Mouse (Mus musculus): ENCODE data around the gene Rsph9. TPM values are rescaled to one million over a fixed set of nuclear protein-coding genes. Genes with fewer than 3 reads are reported as not detected.

The Rsph9 gene
- polyA plus RNA-seq, 1 experiment, result 10.5 TPM

DNA sequence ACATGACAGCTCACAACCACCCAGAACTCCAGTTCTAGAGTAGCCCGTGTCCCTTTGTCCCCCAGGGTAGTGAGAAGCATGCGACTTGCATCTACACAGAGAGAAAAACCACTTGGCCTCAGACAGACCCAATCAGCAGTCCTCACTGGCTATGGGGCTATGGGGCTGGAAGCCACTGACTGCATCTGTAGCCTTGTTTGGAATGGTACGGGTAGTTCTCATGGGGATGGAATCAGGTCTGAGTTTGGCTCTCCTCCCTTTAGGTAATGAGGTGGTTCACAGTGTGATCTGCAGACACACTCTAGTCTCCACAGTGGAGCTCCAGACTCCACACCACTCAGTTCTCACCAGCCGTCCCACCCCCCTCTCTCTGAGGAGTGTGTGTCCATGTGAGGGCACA, 20.7 kb downstream of the Rsph9 start:
- Histone ChIP-seq H3K27ac (ENCODE audit: insufficient read depth, low read length) (no peak overlapping the region), H3K4me1 (ENCODE audit: control insufficient read depth, insufficient read depth, low read length) (no peaks in the 10 kb centered on the region; the same call in 1 of the 2 replicates), H3K4me3 (replicated peaks; ENCODE audit: insufficient read depth, low read depth, low read length) (no peak overlapping the region), H3K27me3 (ENCODE audit: control insufficient read depth, insufficient read depth, low read length) (no peaks in the 10 kb centered on the region)
- no peak for DNase-seq
- no peak for TF ChIP-seq CTCF (IDR thresholded peaks at IDR 0.05; ENCODE audit: borderline replicate concordance, insufficient read depth, low read depth, low read length)
- no peak for TF ChIP-seq POLR2A (IDR thresholded peaks at IDR 0.05; ENCODE audit: borderline replicate concordance, insufficient read depth, low read length)
- 94% methylated on average over 4 of the region's 4 CpGs for WGBS

DNA sequence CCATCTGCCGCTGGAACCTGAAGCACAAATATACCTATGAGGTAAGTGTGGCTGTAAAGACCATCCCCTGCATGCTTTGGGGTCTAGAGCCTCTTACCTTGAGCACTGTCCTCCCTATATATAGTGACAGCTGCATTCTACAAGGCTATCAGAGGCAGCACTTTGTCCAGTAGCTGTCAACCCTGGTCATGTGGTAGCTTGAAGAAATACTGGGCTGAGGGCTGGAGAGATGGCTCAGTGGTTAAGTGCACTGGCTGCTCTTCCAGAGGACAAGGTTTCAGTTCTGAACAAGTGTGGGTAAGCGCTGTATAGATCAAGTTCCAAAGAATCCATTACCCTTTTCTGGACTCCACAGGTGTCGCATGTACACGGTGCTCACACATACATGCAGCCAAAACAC, 21.2 kb downstream of the Rsph9 start:
- TF ChIP-seq POLR2A (IDR thresholded peaks at IDR 0.05; ENCODE audit: borderline replicate concordance, insufficient read depth, low read length), result no peak
- no peak for TF ChIP-seq CTCF (IDR thresholded peaks at IDR 0.05; ENCODE audit: borderline replicate concordance, insufficient read depth, low read depth, low read length)
- Histone ChIP-seq H3K4me3 (replicated peaks; ENCODE audit: insufficient read depth, low read depth, low read length) (no peak overlapping the region), H3K27me3 (ENCODE audit: control insufficient read depth, insufficient read depth, low read length) (no peaks in the 10 kb centered on the region), H3K4me1 (ENCODE audit: control insufficient read depth, insufficient read depth, low read length) (no peaks in the 10 kb centered on the region; the same call in 1 of the 2 replicates), H3K27ac (ENCODE audit: insufficient read depth, low read length) (no peak overlapping the region)
- WGBS, result 95% methylated on average over 4 of the region's 4 CpGs
- DNase-seq, result no peak

DNA sequence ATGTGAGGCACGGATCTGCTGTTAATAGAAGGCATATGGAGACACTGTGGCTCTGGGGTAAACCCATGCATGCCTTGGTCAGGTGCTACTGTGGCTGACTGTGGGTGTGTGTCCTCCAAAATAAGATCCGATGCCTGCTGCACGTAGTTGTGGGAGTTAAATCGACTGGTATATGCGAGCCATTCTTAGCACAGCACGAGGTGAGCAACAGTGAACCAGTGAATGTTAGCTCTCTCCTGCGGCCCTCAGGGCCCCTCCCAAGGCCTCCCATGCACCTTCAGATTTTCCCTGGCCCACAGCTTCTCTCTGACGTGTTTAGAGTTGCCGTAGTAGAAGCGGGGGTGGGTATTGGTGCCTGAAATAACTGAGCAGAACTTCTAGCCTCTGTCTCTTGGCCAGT, 24.4 kb downstream of the Rsph9 start:
- DNase-seq, result no peak
- WGBS, result 89% methylated on average over 10 of the region's 10 CpGs
- H3K27ac ChIP-seq (ENCODE audit: insufficient read depth, low read length), result no peak overlapping the region
- no peaks in the 10 kb centered on the region for H3K27me3 ChIP-seq (ENCODE audit: control insufficient read depth, insufficient read depth, low read length)
- H3K4me3 ChIP-seq (replicated peaks; ENCODE audit: insufficient read depth, low read depth, low read length), result no peak overlapping the region
- H3K4me1 ChIP-seq (ENCODE audit: control insufficient read depth, insufficient read depth, low read length), result no peaks in the 10 kb centered on the region; the same call in 1 of the 2 replicates
- TF ChIP-seq POLR2A (IDR thresholded peaks at IDR 0.05; ENCODE audit: borderline replicate concordance, insufficient read depth, low read length) (no peak), CTCF (IDR thresholded peaks at IDR 0.05; ENCODE audit: borderline replicate concordance, insufficient read depth, low read depth, low read length) (no peak)

DNA sequence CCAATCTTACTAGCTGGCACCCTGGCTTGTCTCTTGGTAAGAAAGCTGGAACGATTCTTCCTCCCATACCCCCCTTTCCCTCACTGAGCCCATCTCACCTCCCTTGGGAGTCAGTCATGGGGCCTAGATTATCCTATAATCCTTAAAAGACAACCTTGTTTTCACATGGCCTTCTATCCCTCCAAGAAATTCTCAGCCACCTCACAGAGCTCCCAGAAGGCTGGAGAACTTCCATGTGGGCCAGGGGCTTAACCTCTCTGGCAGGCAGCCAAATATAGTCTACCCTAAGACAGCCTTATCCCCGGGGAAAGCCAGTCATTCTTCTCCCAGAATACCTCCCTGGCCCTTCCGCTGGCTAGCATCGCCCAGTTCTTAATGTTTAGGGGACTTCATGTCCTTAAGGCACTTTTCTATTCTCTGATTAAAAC, 25.6 kb downstream of the Rsph9 start:
- no peak for DNase-seq
- Histone ChIP-seq H3K27me3 (ENCODE audit: control insufficient read depth, insufficient read depth, low read length) (no peaks in the 10 kb centered on the region), H3K4me3 (replicated peaks; ENCODE audit: insufficient read depth, low read depth, low read length) (no peak overlapping the region), H3K4me1 (ENCODE audit: control insufficient read depth, insufficient read depth, low read length) (no peaks in the 10 kb centered on the region; the same call in 1 of the 2 replicates), H3K27ac (ENCODE audit: insufficient read depth, low read length) (no peak overlapping the region)
- no peak for TF ChIP-seq POLR2A (IDR thresholded peaks at IDR 0.05; ENCODE audit: borderline replicate concordance, insufficient read depth, low read length)
- TF ChIP-seq CTCF (IDR thresholded peaks at IDR 0.05; ENCODE audit: borderline replicate concordance, insufficient read depth, low read depth, low read length), result no peak
- WGBS, result 37% methylated on average over 4 of the region's 4 CpGs

DNA sequence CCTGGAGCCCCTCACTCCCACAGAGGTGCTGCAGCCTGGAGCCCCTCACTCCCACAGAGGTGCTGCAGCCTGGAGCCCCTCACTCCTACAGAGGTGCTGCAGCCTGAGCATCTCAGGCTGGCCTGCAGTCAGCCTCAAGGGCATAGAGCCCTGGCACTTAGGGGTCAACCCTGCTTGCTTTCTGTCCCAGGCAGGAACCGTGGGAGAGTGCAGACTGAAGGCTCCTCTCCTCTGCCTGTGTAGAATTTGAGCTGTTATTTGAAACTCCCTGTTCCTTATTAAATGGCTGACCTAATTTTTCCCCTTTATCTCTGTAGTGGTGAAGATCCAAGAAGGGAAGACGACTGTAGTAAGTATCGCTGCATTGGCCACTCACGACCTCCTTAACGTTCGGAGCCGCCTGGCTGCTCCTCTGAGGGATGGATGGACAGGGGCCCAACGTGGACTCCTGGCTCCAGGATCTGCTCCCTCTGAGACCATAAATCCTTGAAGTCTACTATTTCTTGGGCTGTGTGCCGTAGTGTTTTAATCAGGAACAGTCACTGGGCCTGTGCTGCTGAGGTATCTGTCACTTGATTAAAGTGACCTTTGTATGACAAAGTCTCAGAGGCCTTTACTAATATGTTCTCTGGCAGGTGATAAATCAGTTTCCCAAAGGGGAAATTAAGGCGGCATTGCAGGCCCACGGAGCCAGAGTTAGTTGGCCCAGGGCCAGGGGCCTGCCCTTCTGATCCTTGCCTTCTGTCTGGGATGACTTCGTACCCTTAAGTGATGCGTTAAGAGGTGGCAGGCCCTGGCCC, 26.2 kb downstream of the Rsph9 start:
- DNase-seq, result no peak
- Histone ChIP-seq H3K27me3 (ENCODE audit: control insufficient read depth, insufficient read depth, low read length) (no peaks in the 10 kb centered on the region), H3K27ac (ENCODE audit: insufficient read depth, low read length) (no peak overlapping the region), H3K4me1 (ENCODE audit: control insufficient read depth, insufficient read depth, low read length) (no peaks in the 10 kb centered on the region; the same call in 1 of the 2 replicates), H3K4me3 (replicated peaks; ENCODE audit: insufficient read depth, low read depth, low read length) (no peak overlapping the region)
- TF ChIP-seq CTCF (IDR thresholded peaks at IDR 0.05; ENCODE audit: borderline replicate concordance, insufficient read depth, low read depth, low read length) (no peak), POLR2A (IDR thresholded peaks at IDR 0.05; ENCODE audit: borderline replicate concordance, insufficient read depth, low read length) (no peak)
- 54% methylated on average over 13 of the region's 13 CpGs for WGBS

DNA sequence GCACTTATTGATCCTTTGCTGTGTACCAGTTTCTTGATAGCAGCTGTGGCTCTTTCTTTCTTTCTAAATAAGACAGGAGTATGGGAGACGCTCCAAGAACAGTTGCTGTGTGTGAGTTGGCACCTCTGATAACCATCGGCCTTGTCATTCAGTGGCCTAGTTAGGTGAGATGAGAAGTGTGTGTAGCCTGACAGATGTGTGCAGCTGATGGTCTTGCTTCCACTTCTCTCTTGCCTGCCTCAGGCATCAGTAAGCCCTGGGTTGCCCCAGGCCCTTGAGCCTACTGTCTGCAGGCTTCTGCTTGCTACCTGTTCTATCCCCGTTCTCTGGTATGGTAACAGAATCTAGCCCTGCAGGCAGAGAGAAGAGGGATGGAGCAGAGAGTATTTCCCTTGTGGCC, 27.1 kb downstream of the Rsph9 start:
- TF ChIP-seq POLR2A (IDR thresholded peaks at IDR 0.05; ENCODE audit: borderline replicate concordance, insufficient read depth, low read length) (no peak), CTCF (IDR thresholded peaks at IDR 0.05; ENCODE audit: borderline replicate concordance, insufficient read depth, low read depth, low read length) (no peak)
- Histone ChIP-seq H3K27me3 (ENCODE audit: control insufficient read depth, insufficient read depth, low read length) (no peaks in the 10 kb centered on the region), H3K4me3 (replicated peaks; ENCODE audit: insufficient read depth, low read depth, low read length) (no peak overlapping the region), H3K27ac (ENCODE audit: insufficient read depth, low read length) (no peak overlapping the region), H3K4me1 (ENCODE audit: control insufficient read depth, insufficient read depth, low read length) (no peaks in the 10 kb centered on the region; the same call in 1 of the 2 replicates)
- 82% methylated on average over 3 of the region's 3 CpGs for WGBS
- DNase-seq, result no peak

DNA sequence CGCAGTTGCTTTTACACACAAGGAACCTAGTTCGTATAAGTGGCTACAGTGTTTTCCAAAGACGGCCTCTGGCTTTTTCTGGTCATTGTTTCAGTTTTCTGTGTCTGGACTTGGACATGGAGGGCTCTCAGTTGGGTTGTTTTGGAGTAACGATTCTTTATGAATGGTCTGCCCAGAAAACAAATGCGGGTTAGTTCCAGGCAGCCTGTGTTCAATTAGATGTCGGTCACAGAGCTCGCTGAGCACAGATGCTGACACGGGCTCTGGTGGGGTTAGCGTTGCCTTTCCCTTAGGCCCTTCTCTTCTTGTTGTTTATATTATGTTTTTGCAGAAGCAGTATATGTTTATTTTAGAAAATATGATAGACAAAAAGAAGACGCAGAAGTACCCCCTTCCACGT, 27.9 kb downstream of the Rsph9 start:
- no peaks in the 10 kb centered on the region for H3K27me3 ChIP-seq (ENCODE audit: control insufficient read depth, insufficient read depth, low read length)
- H3K4me3 ChIP-seq (replicated peaks; ENCODE audit: insufficient read depth, low read depth, low read length), result no peak overlapping the region
- H3K27ac ChIP-seq (ENCODE audit: insufficient read depth, low read length), result no peak overlapping the region
- no peak for TF ChIP-seq POLR2A (IDR thresholded peaks at IDR 0.05; ENCODE audit: borderline replicate concordance, insufficient read depth, low read length)
- TF ChIP-seq CTCF (IDR thresholded peaks at IDR 0.05; ENCODE audit: borderline replicate concordance, insufficient read depth, low read depth, low read length), result no peak
- no peaks in the 10 kb centered on the region; the same call in 1 of the 2 replicates for H3K4me1 ChIP-seq (ENCODE audit: control insufficient read depth, insufficient read depth, low read length)
- no peak for DNase-seq
- WGBS, result 87% methylated on average over 11 of the region's 11 CpGs

DNA sequence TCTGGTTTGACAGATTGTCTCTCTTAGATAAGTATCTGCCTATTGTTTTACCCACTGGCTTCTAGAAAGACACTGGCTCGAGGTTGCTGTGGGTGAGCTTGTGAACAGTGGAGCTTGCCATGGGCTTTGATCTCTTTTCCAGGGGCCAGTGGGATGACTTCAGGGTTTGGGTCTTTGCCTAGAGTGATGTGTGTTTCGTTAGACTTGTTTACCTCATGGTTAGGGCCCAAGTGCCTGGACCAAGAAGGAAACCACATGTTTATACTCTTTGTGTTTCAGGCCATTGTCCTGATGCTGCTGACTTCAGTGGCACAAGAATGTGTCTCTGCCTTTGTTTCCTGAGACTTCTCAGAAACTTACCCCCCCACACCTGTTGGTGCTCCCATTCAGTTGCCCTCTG, 28.5 kb downstream of the Rsph9 start:
- no peaks in the 10 kb centered on the region for H3K27me3 ChIP-seq (ENCODE audit: control insufficient read depth, insufficient read depth, low read length)
- H3K4me3 ChIP-seq (replicated peaks; ENCODE audit: insufficient read depth, low read depth, low read length), result no peak overlapping the region
- DNase-seq, result no peak
- H3K4me1 ChIP-seq (ENCODE audit: control insufficient read depth, insufficient read depth, low read length), result no peaks in the 10 kb centered on the region; the same call in 1 of the 2 replicates
- WGBS, result 56% methylated on average over 2 of the region's 2 CpGs
- TF ChIP-seq CTCF (IDR thresholded peaks at IDR 0.05; ENCODE audit: borderline replicate concordance, insufficient read depth, low read depth, low read length), result no peak
- TF ChIP-seq POLR2A (IDR thresholded peaks at IDR 0.05; ENCODE audit: borderline replicate concordance, insufficient read depth, low read length), result no peak
- no peak overlapping the region for H3K27ac ChIP-seq (ENCODE audit: insufficient read depth, low read length)

Data from cerebellum, adult 2 months (tissue).